Mouse (Mus musculus) midbrain, embryonic 15.5 days (tissue): ENCODE measurements around the gene Nkx2-3. TPM values are rescaled to one million over a fixed set of nuclear protein-coding genes. Genes with fewer than 3 reads are reported as not detected.
A peak's percentile ranks its signal among the peaks of the same experiment; 100 is the strongest.

Experiments
- ATAC-seq: fragments of 200-750 bp; cut with Nextera tagmentation; replicated peaks from 2 replicates; pipeline ENCODE4 v1.8.0; 2017; ENCODE audit warnings: moderate TSS enrichment
- H3K27ac ChIP-seq: fragments of 300-500 bp; sonication (generic); 2 replicates; pipeline ENCODE4 v1.5.1; 2015; ENCODE audit warnings: mild to moderate bottlenecking, inconsistent platforms
- H3K27me3 ChIP-seq: fragments of 300-500 bp; sonication (generic); replicated peaks from 2 replicates; pipeline ENCODE4 v1.6.1; 2015; ENCODE audit warnings: inconsistent platforms
- H3K36me3 ChIP-seq: fragments of 300-500 bp; sonication (generic); replicated peaks from 2 replicates; pipeline ENCODE4 v1.6.1; 2015; ENCODE audit warnings: inconsistent platforms
- H3K4me1 ChIP-seq: fragments of 300-500 bp; sonication (generic); 2 replicates; pipeline ENCODE4 v1.6.1; 2015; ENCODE audit warnings: inconsistent platforms
- H3K4me2 ChIP-seq: fragments of 300-500 bp; sonication (generic); 2 replicates; pipeline ENCODE4 v1.6.1; 2015; ENCODE audit warnings: inconsistent platforms, mild to moderate bottlenecking, moderate library complexity
- H3K4me3 ChIP-seq: fragments of 300-500 bp; sonication (generic); 2 replicates; pipeline ENCODE4 v1.5.1; 2015; ENCODE audit warnings: mild to moderate bottlenecking, inconsistent platforms
- H3K9ac ChIP-seq: fragments of 300-500 bp; sonication (generic); 2 replicates; pipeline ENCODE4 v1.6.1; 2015; ENCODE audit warnings: mild to moderate bottlenecking, inconsistent platforms
- H3K9me3 ChIP-seq: fragments of 300-500 bp; sonication (generic); 2 replicates; pipeline ENCODE4 v1.6.1; 2016; ENCODE audit warnings: inconsistent platforms
- WGBS: fragments of 180-500 bp; shearing (Covaris S2); methylation state at CpG from one replicate; pipeline ENCODE4 v1.1.7; 2015; ENCODE audit warnings: mixed read lengths; 5-methylcytosine and 5-hydroxymethylcytosine counted together
- polyA plus RNA-seq: library from polyadenylated mRNA; unstranded; fragments of >200 nt; fragmentation: Nextera tagmentation; extraction: Ambion mirVana; gene quantifications from 2 replicates; pipeline ENCODE4 v1.2.1, GENCODE M21; 2015

The Nkx2-3 gene
- polyA plus RNA-seq, 1 experiment from 2014 or later = 0.40 TPM

GRCm38 (mm10) chr19:43641833-43642232 lies 29.7 kb downstream of the Nkx2-3 start:
- Histone ChIP-seq H3K4me3 (no peak overlapping the region), H3K4me1 (no peaks in the 10 kb centered on the region), H3K36me3 (no peaks in the 10 kb centered on the region), H3K9me3 (no peaks in the 10 kb centered on the region), H3K4me2 (no peak overlapping the region), H3K27me3 (no peaks in the 10 kb centered on the region), H3K9ac (no peak overlapping the region), H3K27ac (no peak overlapping the region)
- ATAC-seq = no peak
- 62% methylated on average over 11 of the region's 11 CpGs for WGBS

DNA sequence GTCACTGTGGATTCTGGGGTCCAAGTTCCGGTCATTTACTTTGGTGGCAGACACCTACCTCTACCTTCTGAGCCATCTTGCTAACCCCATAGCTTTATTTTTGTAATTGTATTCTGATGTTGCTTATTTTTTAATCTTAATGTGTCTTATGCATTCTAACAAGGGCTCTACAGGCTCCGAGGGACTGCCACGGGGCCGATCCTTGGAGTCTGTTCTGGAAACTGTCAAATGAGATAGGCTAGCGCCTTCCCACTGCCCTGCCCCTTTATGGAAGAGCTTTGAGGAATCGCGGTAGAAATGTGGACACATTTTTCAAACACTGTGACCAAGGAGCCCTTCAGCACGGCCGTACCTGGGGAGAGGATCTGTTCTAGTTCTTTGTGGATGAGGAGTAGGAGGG lies 30.7 kb downstream of the Nkx2-3 start:
- Histone ChIP-seq H3K9me3 (no peaks in the 10 kb centered on the region), H3K4me2 (no peak overlapping the region), H3K9ac (no peak overlapping the region), H3K4me3 (no peak overlapping the region), H3K27me3 (no peaks in the 10 kb centered on the region), H3K27ac (no peak overlapping the region), H3K36me3 (no peaks in the 10 kb centered on the region), H3K4me1 (no peaks in the 10 kb centered on the region)
- ATAC-seq = no peak
- WGBS = 90% methylated on average over 9 of the region's 9 CpGs

- Histone ChIP-seq H3K4me2 (no peak overlapping the region), H3K4me1 (no peaks in the 10 kb centered on the region), H3K27me3 (no peaks in the 10 kb centered on the region), H3K27ac (no peak overlapping the region), H3K36me3 (no peaks in the 10 kb centered on the region), H3K4me3 (no peak overlapping the region), H3K9me3 (no peaks in the 10 kb centered on the region), H3K9ac (no peak overlapping the region)
- no peak for ATAC-seq
- 93% methylated on average over 9 of the region's 9 CpGs for WGBS
These were observed 33.4 kb downstream of the Nkx2-3 start for GRCm38 (mm10) chr19:43645508-43645907.

DNA sequence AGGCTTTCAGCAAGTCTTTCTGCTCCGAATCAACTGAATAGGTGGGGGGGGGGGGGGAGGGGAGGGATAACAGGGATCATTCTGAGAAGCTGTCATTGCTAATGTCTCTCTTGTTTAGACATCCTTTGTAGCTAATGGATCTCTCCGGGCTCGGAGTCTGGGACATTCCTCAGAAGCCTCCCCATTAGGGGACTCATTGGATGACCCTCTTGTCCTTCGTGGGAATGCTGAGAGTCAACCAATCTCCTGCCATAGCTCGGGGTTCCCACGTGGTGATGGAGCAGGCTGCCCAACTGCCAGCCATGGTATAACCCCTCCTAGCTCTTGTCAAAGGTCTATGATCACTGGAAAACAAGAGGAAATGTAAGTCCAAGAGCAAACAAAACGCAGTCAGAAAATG lies 34.7 kb downstream of the Nkx2-3 start:
- ATAC-seq = no peak
- 65% methylated on average over 7 of the region's 7 CpGs for WGBS

GRCm38 (mm10) chr19:43647261-43647660 lies 35.1 kb downstream of the Nkx2-3 start:
- 91% methylated on average over 9 of the region's 9 CpGs for WGBS
- Histone ChIP-seq H3K4me2 (no peak overlapping the region), H3K27ac (no peak overlapping the region), H3K4me1 (no peaks in the 10 kb centered on the region), H3K4me3 (no peak overlapping the region), H3K9ac (no peak overlapping the region), H3K27me3 (no peaks in the 10 kb centered on the region), H3K9me3 (no peaks in the 10 kb centered on the region), H3K36me3 (no peaks in the 10 kb centered on the region)
- no peak for ATAC-seq

More for the DNA sequence above, 34.7 kb downstream of the Nkx2-3 start:
- no peak overlapping the region for H3K4me2 ChIP-seq
- no peaks in the 10 kb centered on the region for H3K27me3 ChIP-seq
- H3K27ac ChIP-seq = no peak overlapping the region
- H3K9ac ChIP-seq = no peak overlapping the region
- H3K36me3 ChIP-seq = no peaks in the 10 kb centered on the region
- H3K4me1 ChIP-seq = no peaks in the 10 kb centered on the region
- H3K9me3 ChIP-seq = no peaks in the 10 kb centered on the region
- no peak overlapping the region for H3K4me3 ChIP-seq

DNA sequence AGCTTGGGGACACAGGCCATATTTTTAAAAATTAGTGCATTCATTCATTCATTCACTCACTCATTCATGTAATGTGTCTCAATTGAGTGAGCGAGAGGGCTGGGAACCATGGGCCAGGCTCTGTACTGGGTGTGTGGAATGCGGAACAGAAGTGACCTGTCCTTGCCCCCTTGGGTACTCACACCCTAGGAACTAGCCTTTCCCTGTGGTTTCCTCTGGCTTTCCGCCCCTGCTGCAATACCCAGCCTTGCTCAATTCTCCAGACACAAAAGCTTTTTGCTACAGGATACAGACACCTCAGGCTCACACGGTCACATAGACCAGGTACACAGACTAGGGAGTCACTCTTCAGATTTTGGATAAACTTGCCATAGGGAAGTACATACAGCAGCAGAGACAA lies 36.2 kb downstream of the Nkx2-3 start:
- no peaks in the 10 kb centered on the region for H3K9me3 ChIP-seq
- H3K9ac ChIP-seq = no peak overlapping the region
- WGBS = 90% methylated on average over 4 of the region's 4 CpGs
- no peak for ATAC-seq
- no peaks in the 10 kb centered on the region for H3K36me3 ChIP-seq
- H3K4me2 ChIP-seq = no peak overlapping the region
- H3K4me3 ChIP-seq = no peak overlapping the region
- no peaks in the 10 kb centered on the region for H3K4me1 ChIP-seq
- H3K27me3 ChIP-seq = no peaks in the 10 kb centered on the region
- H3K27ac ChIP-seq = no peak overlapping the region

- Histone ChIP-seq H3K9me3 (no peaks in the 10 kb centered on the region), H3K4me3 (no peak overlapping the region), H3K4me1 (no peaks in the 10 kb centered on the region), H3K27ac (no peak overlapping the region), H3K36me3 (no peaks in the 10 kb centered on the region), H3K27me3 (no peaks in the 10 kb centered on the region), H3K4me2 (no peak overlapping the region), H3K9ac (no peak overlapping the region)
- ATAC-seq = no peak
- 64% methylated on average over 8 of the region's 8 CpGs for WGBS
These were observed 39.2 kb downstream of the Nkx2-3 start for GRCm38 (mm10) chr19:43651241-43651785.

GRCm38 (mm10) chr19:43655735-43656492 lies 43.8 kb downstream of the Nkx2-3 start:
- Histone ChIP-seq H3K36me3 (no peaks in the 10 kb centered on the region), H3K27ac (no peak overlapping the region), H3K4me2 (no peak overlapping the region), H3K4me3 (no peak overlapping the region), H3K27me3 (no peaks in the 10 kb centered on the region), H3K9me3 (no peaks in the 10 kb centered on the region), H3K9ac (no peak overlapping the region), H3K4me1 (no peaks in the 10 kb centered on the region)
- 42% methylated on average over 11 of the region's 11 CpGs for WGBS
- 0 out of 2 replicates have a peak, but pooled peaks have one; percentile 14 for ATAC-seq

DNA sequence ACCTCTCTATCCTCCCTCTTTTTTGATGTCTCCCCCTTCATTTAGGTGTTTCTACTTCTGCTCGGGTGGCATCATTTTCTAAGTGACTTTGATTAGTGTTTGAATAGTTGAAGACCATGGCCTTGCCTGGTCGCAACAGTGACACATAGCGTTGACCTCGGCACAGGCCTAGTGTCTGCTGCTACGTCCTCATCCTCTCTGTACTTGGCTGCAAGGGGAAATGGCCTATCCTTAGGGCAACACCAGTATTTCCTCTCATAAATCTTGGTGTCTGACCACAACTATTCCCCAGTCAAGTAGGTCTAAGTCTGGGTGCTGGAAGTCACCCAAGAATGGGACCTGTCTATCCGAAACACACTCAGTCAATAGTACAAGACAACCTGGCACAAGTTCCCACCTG lies 47.5 kb downstream of the Nkx2-3 start:
- Histone ChIP-seq H3K4me3 (no peak overlapping the region), H3K4me2 (no peak overlapping the region), H3K9me3 (no peaks in the 10 kb centered on the region), H3K27me3 (no peaks in the 10 kb centered on the region), H3K27ac (no peak overlapping the region), H3K4me1 (peaks cover 9% of the 10 kb centered on the region; the same call in 1 of the 2 replicates), H3K9ac (no peak overlapping the region), H3K36me3 (0 out of 2 replicates have a peak, but pooled peaks cover 9% of the 10 kb centered on the region)
- WGBS = 86% methylated on average over 6 of the region's 6 CpGs
- ATAC-seq = no peak

- Histone ChIP-seq H3K27ac (no peak overlapping the region), H3K27me3 (no peaks in the 10 kb centered on the region), H3K9me3 (no peaks in the 10 kb centered on the region), H3K9ac (no peak overlapping the region), H3K36me3 (0 out of 2 replicates have a peak, but pooled peaks cover 9% of the 10 kb centered on the region), H3K4me2 (no peak overlapping the region), H3K4me1 (peaks cover 9% of the 10 kb centered on the region; the same call in 1 of the 2 replicates), H3K4me3 (no peak overlapping the region)
- WGBS = 90% methylated on average over 9 of the region's 9 CpGs
- no peak for ATAC-seq
These were observed 48.6 kb downstream of the Nkx2-3 start for GRCm38 (mm10) chr19:43660774-43661173.

GRCm38 (mm10) chr19:43662176-43662967 lies 50.2 kb downstream of the Nkx2-3 start:
- peak; percentile 67 for ATAC-seq
- 31% methylated on average over 19 of the region's 19 CpGs for WGBS
- Histone ChIP-seq H3K4me1 (peaks cover 9% of the 10 kb centered on the region; the same call in 1 of the 2 replicates), H3K27me3 (no peaks in the 10 kb centered on the region), H3K9me3 (no peaks in the 10 kb centered on the region), H3K36me3 (0 out of 2 replicates have a peak, but pooled peaks cover 9% of the 10 kb centered on the region), H3K4me3 (no peak overlapping the region), H3K27ac (no peak overlapping the region), H3K9ac (0 out of 2 replicates have a peak overlapping the region, but pooled peaks have one; percentile 1), H3K4me2 (no peak overlapping the region)

- Histone ChIP-seq H3K27ac (no peak overlapping the region), H3K4me2 (no peak overlapping the region), H3K27me3 (no peaks in the 10 kb centered on the region), H3K4me1 (peaks cover 9% of the 10 kb centered on the region; the same call in 1 of the 2 replicates), H3K4me3 (no peak overlapping the region), H3K9me3 (no peaks in the 10 kb centered on the region), H3K9ac (no peak overlapping the region), H3K36me3 (0 out of 2 replicates have a peak, but pooled peaks cover 9% of the 10 kb centered on the region)
- ATAC-seq = no peak
- WGBS = 90% methylated on average over 8 of the region's 8 CpGs
These were observed 51.3 kb downstream of the Nkx2-3 start for GRCm38 (mm10) chr19:43663471-43663870.
